Mouse (Mus musculus): Measurements from ENCODE around the gene Tor2a. TPM values are rescaled to one million over a fixed set of nuclear protein-coding genes. Genes with fewer than 3 reads are reported as not detected.
A peak's percentile ranks its signal among the peaks of the same experiment; 100 is the strongest.

Tor2a gene
- polyA plus RNA-seq, 1 experiment from 2014 or later, result 74.9 TPM

GRCm38 (mm10) chr2:32734933-32735332, 22.1 kb upstream of the Tor2a start:
- Histone ChIP-seq H3K9ac (ENCODE audit: low read depth, low read length) (no peak overlapping the region), H3K9me3 (replicated peaks; ENCODE audit: low read length) (no peaks in the 10 kb centered on the region), H3K36me3 (ENCODE audit: insufficient read depth, low read length) (no peaks in the 10 kb centered on the region), H3K4me2 (ENCODE audit: low read length) (peak overlapping the region; percentile 4; the same call in 1 of the 2 replicates), H3K27me3 (ENCODE audit: insufficient read depth, low read length) (no peaks in the 10 kb centered on the region), H3K4me3 (replicated peaks; ENCODE audit: low read depth, low read length) (no peak overlapping the region), H3K27ac (peak overlapping the region; percentile 85), H3K4me1 (replicated peaks; ENCODE audit: insufficient read depth, low read length) (peaks cover 16% of the 10 kb centered on the region)
- 30% methylated on average over 4 of the region's 4 CpGs for WGBS
- peak; percentile 26 for ATAC-seq (replicated peaks; ENCODE audit: low FRiP score, low read depth)
- DNase-seq (ENCODE audit: low spot score), result peak; percentile 71
- no peak for TF ChIP-seq CTCF (IDR thresholded peaks at IDR 0.05; ENCODE audit: low read depth)

GRCm38 (mm10) chr2:32736306-32736829, 20.7 kb upstream of the Tor2a start:
- WGBS, result 54% methylated on average over 3 of the region's 3 CpGs
- DNase-seq (ENCODE audit: low spot score) (no peak), ATAC-seq (replicated peaks; ENCODE audit: low FRiP score, low read depth) (no peak)
- TF ChIP-seq CTCF (IDR thresholded peaks at IDR 0.05; ENCODE audit: low read depth), result no peak
- no peaks in the 10 kb centered on the region for H3K9me3 ChIP-seq (replicated peaks; ENCODE audit: low read length)
- peaks cover 17% of the 10 kb centered on the region for H3K4me1 ChIP-seq (replicated peaks; ENCODE audit: insufficient read depth, low read length)
- H3K27ac ChIP-seq, result no peak overlapping the region
- H3K4me3 ChIP-seq (replicated peaks; ENCODE audit: low read depth, low read length), result no peak overlapping the region
- no peaks in the 10 kb centered on the region for H3K36me3 ChIP-seq (ENCODE audit: insufficient read depth, low read length)
- no peak overlapping the region for H3K4me2 ChIP-seq (ENCODE audit: low read length)
- no peak overlapping the region for H3K9ac ChIP-seq (ENCODE audit: low read depth, low read length)
- no peaks in the 10 kb centered on the region for H3K27me3 ChIP-seq (ENCODE audit: insufficient read depth, low read length)

DNA sequence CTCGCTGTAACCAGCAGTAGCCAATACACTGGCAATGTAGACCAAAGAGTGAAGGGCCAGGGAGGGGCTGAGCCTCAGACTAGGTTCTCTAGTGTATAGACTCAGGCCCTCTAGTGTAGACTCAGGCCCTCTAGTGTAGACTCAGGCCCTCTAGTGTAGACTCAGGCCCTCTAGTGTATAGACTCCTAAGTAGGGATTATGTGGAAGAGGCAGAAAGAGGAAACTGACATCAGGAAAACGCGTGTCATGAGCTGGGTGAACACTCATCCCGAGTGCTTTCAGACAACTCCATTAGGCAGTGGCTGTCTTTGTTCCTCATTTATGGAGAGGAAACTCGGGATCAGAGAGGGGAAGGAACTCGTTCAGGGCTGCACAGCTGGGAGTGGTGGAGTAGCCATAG, 20.0 kb upstream of the Tor2a start:
- Histone ChIP-seq H3K9me3 (replicated peaks; ENCODE audit: low read length) (no peaks in the 10 kb centered on the region), H3K4me2 (ENCODE audit: low read length) (no peak overlapping the region), H3K36me3 (ENCODE audit: insufficient read depth, low read length) (no peaks in the 10 kb centered on the region), H3K9ac (ENCODE audit: low read depth, low read length) (no peak overlapping the region), H3K27ac (no peak overlapping the region), H3K4me1 (replicated peaks; ENCODE audit: insufficient read depth, low read length) (peaks cover 19% of the 10 kb centered on the region), H3K27me3 (ENCODE audit: insufficient read depth, low read length) (no peaks in the 10 kb centered on the region; the same call in 1 of the 2 replicates), H3K4me3 (replicated peaks; ENCODE audit: low read depth, low read length) (no peak overlapping the region)
- 60% methylated on average over 6 of the region's 6 CpGs for WGBS
- no peak for TF ChIP-seq CTCF (IDR thresholded peaks at IDR 0.05; ENCODE audit: low read depth)
- DNase-seq (ENCODE audit: low spot score), result no peak
- ATAC-seq (replicated peaks; ENCODE audit: low FRiP score, low read depth), result no peak

GRCm38 (mm10) chr2:32739311-32739710, 17.7 kb upstream of the Tor2a start:
- H3K36me3 ChIP-seq (ENCODE audit: insufficient read depth, low read length), result no peaks in the 10 kb centered on the region
- no peak overlapping the region for H3K4me3 ChIP-seq (replicated peaks; ENCODE audit: low read depth, low read length)
- no peak overlapping the region for H3K27ac ChIP-seq
- H3K27me3 ChIP-seq (ENCODE audit: insufficient read depth, low read length), result no peaks in the 10 kb centered on the region; the same call in 1 of the 2 replicates
- H3K4me1 ChIP-seq (replicated peaks; ENCODE audit: insufficient read depth, low read length), result peaks cover 17% of the 10 kb centered on the region
- no peaks in the 10 kb centered on the region for H3K9me3 ChIP-seq (replicated peaks; ENCODE audit: low read length)
- H3K4me2 ChIP-seq (ENCODE audit: low read length), result no peak overlapping the region
- ATAC-seq (replicated peaks; ENCODE audit: low FRiP score, low read depth) (no peak), DNase-seq (ENCODE audit: low spot score) (no peak)
- TF ChIP-seq CTCF (IDR thresholded peaks at IDR 0.05; ENCODE audit: low read depth), result no peak
- H3K9ac ChIP-seq (ENCODE audit: low read depth, low read length), result no peak overlapping the region
- WGBS, result 73% methylated on average over 4 of the region's 4 CpGs

- no peak for ATAC-seq (replicated peaks; ENCODE audit: low FRiP score, low read depth)
- 17% methylated on average over 11 of the region's 11 CpGs for WGBS
Measured at GRCm38 (mm10) chr2:32740916-32741272, 16.1 kb upstream of the Tor2a start, which contains the start of gene 6330409D20Rik. Gene 6330409D20Rik, minus strand, starts transcription at chr2:32741016.

GRCm38 (mm10) chr2:32741273-32742172, 15.5 kb upstream of the Tor2a start:
- peak overlapping the region; percentile 70 for H3K4me2 ChIP-seq (ENCODE audit: low read length)
- peaks cover 7% of the 10 kb centered on the region; the same call in 1 of the 2 replicates for H3K36me3 ChIP-seq (ENCODE audit: insufficient read depth, low read length)

More at GRCm38 (mm10) chr2:32740916-32741272, 16.1 kb upstream of the Tor2a start, which contains the start of gene 6330409D20Rik:
- H3K36me3 ChIP-seq (ENCODE audit: insufficient read depth, low read length), result peaks cover 6% of the 10 kb centered on the region; the same call in 1 of the 2 replicates
- H3K4me3 ChIP-seq (replicated peaks; ENCODE audit: low read depth, low read length), result peak within 1 kb of the TSS; percentile 28
- no peaks in the 10 kb centered on the region; the same call in 1 of the 2 replicates for H3K27me3 ChIP-seq (ENCODE audit: insufficient read depth, low read length)
- H3K4me1 ChIP-seq (replicated peaks; ENCODE audit: insufficient read depth, low read length), result peaks cover 13% of the 10 kb centered on the region; the same call in 1 of the 2 replicates
- no peak within 1 kb of the TSS for H3K27ac ChIP-seq
- H3K9ac ChIP-seq (ENCODE audit: low read depth, low read length), result peak within 1 kb of the TSS; percentile 9
- no peak for TF ChIP-seq CTCF (IDR thresholded peaks at IDR 0.05; ENCODE audit: low read depth)
- H3K9me3 ChIP-seq (replicated peaks; ENCODE audit: low read length), result no peaks in the 10 kb centered on the region
- H3K4me2 ChIP-seq (ENCODE audit: low read length), result peak within 1 kb of the TSS; percentile 70
- DNase-seq (ENCODE audit: low spot score), result no peak

More at GRCm38 (mm10) chr2:32741273-32742172, 15.5 kb upstream of the Tor2a start:
- H3K27ac ChIP-seq, result no peak overlapping the region
- H3K4me1 ChIP-seq (replicated peaks; ENCODE audit: insufficient read depth, low read length), result peaks cover 13% of the 10 kb centered on the region; the same call in 1 of the 2 replicates
- peak; percentile 38; the same call in 1 of the 2 replicates for ATAC-seq (replicated peaks; ENCODE audit: low FRiP score, low read depth)
- H3K9me3 ChIP-seq (replicated peaks; ENCODE audit: low read length), result no peaks in the 10 kb centered on the region
- no peak for DNase-seq (ENCODE audit: low spot score)
- WGBS, result 7% methylated on average over 40 of the region's 58 CpGs
- TF ChIP-seq CTCF (IDR thresholded peaks at IDR 0.05; ENCODE audit: low read depth), result no peak
- H3K4me3 ChIP-seq (replicated peaks; ENCODE audit: low read depth, low read length), result peak overlapping the region; percentile 28
- no peaks in the 10 kb centered on the region; the same call in 1 of the 2 replicates for H3K27me3 ChIP-seq (ENCODE audit: insufficient read depth, low read length)
- peak overlapping the region; percentile 9 for H3K9ac ChIP-seq (ENCODE audit: low read depth, low read length)

Measured in kidney, postnatal 0 days (tissue).